Mouse (Mus musculus): Measurements from ENCODE around the gene Gpc1. TPM values are rescaled to one million over a fixed set of nuclear protein-coding genes. Genes with fewer than 3 reads are reported as not detected.

Gpc1 gene
- total RNA-seq (2021): 10 to 100 TPM; 81.6 to 86.5 TPM
- long read RNA-seq, experiment 1, full-length matches to known transcripts: 71 of 104 reads
- long read RNA-seq, experiment 1, partial matches to known transcripts: 27 of 104 reads
- long read RNA-seq, experiment 1, other reads (novel, unspliced or antisense): 6 of 104 reads
- long read RNA-seq, experiment 2, full-length matches to known transcripts: 58 of 84 reads
- long read RNA-seq, experiment 2, partial matches to known transcripts: 21 of 84 reads
- long read RNA-seq, experiment 2, other reads (novel, unspliced or antisense): 5 of 84 reads

- DNase-seq (ENCODE audit: low spot score in 2 of 2): peak; percentile 88 to 91
Observed at GRCm38 (mm10) chr1:92831188-92832001, at the start of gene Gpc1. Gpc1 (plus strand) TSS chr1:92831645.

GRCm38 (mm10) chr1:92781862-92782261 lies 49.6 kb upstream of the Gpc1 start:
- peak in 1 of 2 experiments; percentile 12 for DNase-seq (ENCODE audit: low spot score in 2 of 2)

GRCm38 (mm10) chr1:92782587-92782986 lies 48.9 kb upstream of the Gpc1 start:
- DNase-seq (ENCODE audit: low spot score in 2 of 2): no peak

GRCm38 (mm10) chr1:92787221-92787620 lies 44.2 kb upstream of the Gpc1 start:
- no peak for DNase-seq (ENCODE audit: low spot score in 2 of 2)

- no peak for DNase-seq (ENCODE audit: low spot score in 2 of 2)
Observed at GRCm38 (mm10) chr1:92788049-92788448, 43.4 kb upstream of the Gpc1 start.

- DNase-seq (ENCODE audit: low spot score in 2 of 2): no peak
Observed at GRCm38 (mm10) chr1:92790628-92791027, 40.8 kb upstream of the Gpc1 start.

- no peak for DNase-seq (ENCODE audit: low spot score in 2 of 2)
Observed at GRCm38 (mm10) chr1:92791070-92791831, 40.2 kb upstream of the Gpc1 start.

GRCm38 (mm10) chr1:92793781-92794180 lies 37.7 kb upstream of the Gpc1 start:
- no peak for DNase-seq (ENCODE audit: low spot score in 2 of 2)

GRCm38 (mm10) chr1:92798425-92798824 lies 33.0 kb upstream of the Gpc1 start:
- DNase-seq (ENCODE audit: low spot score in 2 of 2): no peak

- peak; percentile 44 to 45 for DNase-seq (ENCODE audit: low spot score in 2 of 2)
Observed at GRCm38 (mm10) chr1:92799653-92800052, 31.8 kb upstream of the Gpc1 start.

- no peak for DNase-seq (ENCODE audit: low spot score in 2 of 2)
Observed at GRCm38 (mm10) chr1:92802362-92802761, 29.1 kb upstream of the Gpc1 start.

- no peak for DNase-seq (ENCODE audit: low spot score in 2 of 2)
Observed at GRCm38 (mm10) chr1:92803376-92803775, 28.1 kb upstream of the Gpc1 start.

GRCm38 (mm10) chr1:92805181-92805580 lies 26.3 kb upstream of the Gpc1 start:
- no peak for DNase-seq (ENCODE audit: low spot score in 2 of 2)

GRCm38 (mm10) chr1:92805836-92806235 lies 25.6 kb upstream of the Gpc1 start:
- DNase-seq (ENCODE audit: low spot score in 2 of 2): no peak

- no peak for DNase-seq (ENCODE audit: low spot score in 2 of 2)
Observed at GRCm38 (mm10) chr1:92806720-92807119, 24.7 kb upstream of the Gpc1 start.

GRCm38 (mm10) chr1:92809621-92810020 lies 21.8 kb upstream of the Gpc1 start:
- DNase-seq (ENCODE audit: low spot score in 2 of 2): no peak

GRCm38 (mm10) chr1:92814319-92814718 lies 17.1 kb upstream of the Gpc1 start:
- DNase-seq (ENCODE audit: low spot score in 2 of 2): no peak

GRCm38 (mm10) chr1:92815100-92815499 lies 16.3 kb upstream of the Gpc1 start:
- DNase-seq (ENCODE audit: low spot score in 2 of 2): no peak

GRCm38 (mm10) chr1:92815756-92816294 lies 15.6 kb upstream of the Gpc1 start:
- DNase-seq (ENCODE audit: low spot score in 2 of 2): no peak

- no peak for DNase-seq (ENCODE audit: low spot score in 2 of 2)
Observed at GRCm38 (mm10) chr1:92830626-92831187, 738 bp upstream of the Gpc1 start.
